Mouse (Mus musculus): ENCODE data around the gene Plcxd2. TPM values are rescaled to one million over a fixed set of nuclear protein-coding genes. Genes with fewer than 3 reads are reported as not detected.

The Plcxd2 gene
- total RNA-seq (2023): 1 to 10 TPM; 1.0 to 1.2 TPM

GRCm38 (mm10) chr16:46010153-46010905 is at the start of gene Plcxd2:
Gene Plcxd2 (minus strand): TSS chr16:46010218.

GRCm38 (mm10) chr16:45953394-45953793 is 56.6 kb downstream of the Plcxd2 start, which contains the start of gene Phldb2:
Gene Phldb2 (minus strand): TSS chr16:45953598.

Other genes with a start within 250 kb of the Plcxd2 start
- 1 to 10 TPM; 2.6 to 4.1 TPM for gene Phldb2, start 56.6 kb downstream of the Plcxd2 start, total RNA-seq (2023)
- gene Cd96, start 110.0 kb upstream of the Plcxd2 start, total RNA-seq (2023): under 1 TPM in 1 of 2 experiments, not detected in 1; 0.18 TPM
- gene Gm4737, start 144.9 kb upstream of the Plcxd2 start, total RNA-seq (2023): 10 to 100 TPM; 11.8 to 11.9 TPM